Mouse (Mus musculus) heart, embryonic 13.5 days (tissue): ENCODE data around the gene Fbxo8. TPM values are rescaled to one million over a fixed set of nuclear protein-coding genes. Genes with fewer than 3 reads are reported as not detected.
A peak's percentile ranks its signal among the peaks of the same experiment; 100 is the strongest.

ENCODE experiments used
- ATAC-seq: fragments of 200-750 bp; cut with Nextera tagmentation; 2 replicates; pipeline ENCODE4 v1.8.0; 2017; ENCODE audit warnings: moderate TSS enrichment; ENCODE audit not compliant: insufficient number of reproducible peaks, low FRiP score, low TSS enrichment; ENCODE audit errors: extremely low read depth
- H3K27ac ChIP-seq: fragments of 300-500 bp; sonication (generic); replicated peaks from 2 replicates; pipeline ENCODE4 v1.5.1; 2015; ENCODE audit warnings: moderate library complexity, mild to moderate bottlenecking, inconsistent platforms
- H3K27me3 ChIP-seq: fragments of 300-500 bp; sonication (generic); replicated peaks from 2 replicates; pipeline ENCODE4 v1.6.1; 2015; ENCODE audit warnings: mild to moderate bottlenecking, inconsistent platforms
- H3K36me3 ChIP-seq: fragments of 300-500 bp; sonication (generic); 2 replicates; pipeline ENCODE4 v1.6.1; 2015; ENCODE audit warnings: mild to moderate bottlenecking, inconsistent platforms
- H3K4me1 ChIP-seq: fragments of 300-500 bp; sonication (generic); 2 replicates; pipeline ENCODE4 v1.6.1; 2015; ENCODE audit warnings: inconsistent platforms
- H3K4me2 ChIP-seq: fragments of 300-500 bp; sonication (generic); 2 replicates; pipeline ENCODE4 v1.6.1; 2015; ENCODE audit warnings: inconsistent platforms, mild to moderate bottlenecking, moderate library complexity
- H3K4me3 ChIP-seq: fragments of 300-500 bp; sonication (generic); 2 replicates; pipeline ENCODE4 v1.5.1; 2015; ENCODE audit warnings: moderate library complexity, mild to moderate bottlenecking, inconsistent platforms
- H3K9ac ChIP-seq: fragments of 300-500 bp; sonication (generic); 2 replicates; pipeline ENCODE4 v1.6.1; 2015; ENCODE audit warnings: inconsistent platforms, mild to moderate bottlenecking, moderate library complexity
- H3K9me3 ChIP-seq: fragments of 300-500 bp; sonication (generic); 2 replicates; pipeline ENCODE4 v1.6.1; 2016; ENCODE audit warnings: inconsistent platforms
- WGBS: fragments of 180-500 bp; shearing (Covaris S2); methylation state at CpG from one replicate; pipeline ENCODE4 v1.1.7; 2015; ENCODE audit warnings: mixed read lengths; 5-methylcytosine and 5-hydroxymethylcytosine counted together
- polyA plus RNA-seq: library from polyadenylated mRNA; unstranded; fragments of >200 nt; fragmentation: Nextera tagmentation; extraction: Ambion mirVana; gene quantifications from 2 replicates; pipeline ENCODE4 v1.2.1, GENCODE M21; 2015

Fbxo8 gene
- 42.7 TPM in 2 replicates for polyA plus RNA-seq

DNA sequence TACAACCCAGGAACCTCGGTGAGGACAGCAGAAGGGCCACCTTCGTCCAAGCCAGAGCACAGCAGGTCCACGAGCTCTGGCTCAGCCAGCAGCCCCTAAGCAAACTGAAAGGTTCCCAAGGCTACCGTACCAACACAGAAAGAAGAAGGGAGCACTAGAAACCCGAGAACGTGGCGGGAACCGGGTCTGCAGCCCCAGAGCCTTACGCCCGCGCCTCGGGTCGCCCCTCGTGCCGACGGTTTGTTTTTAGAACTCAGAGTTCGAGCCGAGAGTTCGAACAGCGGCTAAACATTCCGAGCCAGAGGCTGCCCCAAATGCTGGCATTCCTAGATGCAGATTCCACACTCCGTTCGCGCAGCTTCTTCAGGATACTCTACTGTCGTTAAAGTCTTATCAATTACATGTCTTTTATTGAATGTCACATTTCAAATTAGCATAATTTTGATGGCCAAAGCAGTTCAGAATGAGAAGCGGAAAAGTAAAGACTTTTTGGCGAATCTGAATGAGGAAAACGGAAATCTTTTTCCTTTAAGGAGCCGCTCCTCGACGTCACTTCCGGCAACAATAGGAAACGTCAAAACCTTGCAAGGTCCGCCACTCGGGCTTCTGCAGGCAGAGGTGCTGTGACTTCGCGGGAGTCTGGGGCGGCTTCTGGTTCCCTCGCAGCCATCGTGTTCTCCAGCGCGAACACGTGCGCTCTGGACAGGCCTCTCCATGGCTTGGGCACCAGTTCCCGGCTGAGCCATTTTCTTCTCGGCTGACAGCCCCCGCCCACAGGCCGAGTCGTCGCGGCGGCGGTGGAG, at the start of gene Fbxo8, which contains the start of gene Cep44:
Fbxo8 (plus strand) TSS at position 533 of the 803 bp plus-strand sequence.
Cep44 (minus strand) TSS at position 490 of the 803 bp plus-strand sequence.
- Histone ChIP-seq H3K4me3 (peak within 1 kb of the TSS; percentile 83), H3K9me3 (no peaks in the 10 kb centered on the region), H3K4me2 (peak within 1 kb of the TSS; percentile 83), H3K27me3 (no peaks in the 10 kb centered on the region), H3K27ac (peak within 1 kb of the TSS; percentile 90), H3K4me1 (peaks cover 21% of the 10 kb centered on the region), H3K9ac (peak within 1 kb of the TSS; percentile 96), H3K36me3 (peaks cover 9% of the 10 kb centered on the region; the same call in 1 of the 2 replicates)
- WGBS, result under 1% methylated on average over 53 of the region's 53 CpGs
- ATAC-seq, result peak; percentile 71

DNA sequence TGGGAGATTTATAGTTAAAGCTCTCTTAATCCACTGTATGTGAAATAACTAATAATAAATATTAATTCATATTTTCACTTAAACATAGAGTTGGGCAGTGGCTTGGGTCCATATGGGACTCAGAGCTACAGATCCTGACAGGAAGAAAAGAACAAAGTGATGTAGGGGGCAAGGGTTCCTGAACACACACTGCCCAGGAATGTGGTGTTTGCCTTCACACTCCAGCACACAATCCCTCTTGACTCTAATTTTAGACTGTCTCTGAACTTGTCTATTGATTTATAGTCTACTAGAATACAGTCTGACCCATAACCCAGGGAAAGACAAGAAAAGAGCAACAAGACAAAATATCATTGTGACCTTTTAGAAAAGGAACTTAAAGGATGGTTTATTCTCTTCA, 49.0 kb upstream of the Fbxo8 start:
- Histone ChIP-seq H3K9me3 (no peaks in the 10 kb centered on the region), H3K36me3 (no peaks in the 10 kb centered on the region), H3K4me1 (no peaks in the 10 kb centered on the region), H3K4me3 (no peak overlapping the region), H3K4me2 (no peak overlapping the region), H3K27ac (no peak overlapping the region), H3K9ac (no peak overlapping the region), H3K27me3 (no peaks in the 10 kb centered on the region)
- ATAC-seq, result no peak

DNA sequence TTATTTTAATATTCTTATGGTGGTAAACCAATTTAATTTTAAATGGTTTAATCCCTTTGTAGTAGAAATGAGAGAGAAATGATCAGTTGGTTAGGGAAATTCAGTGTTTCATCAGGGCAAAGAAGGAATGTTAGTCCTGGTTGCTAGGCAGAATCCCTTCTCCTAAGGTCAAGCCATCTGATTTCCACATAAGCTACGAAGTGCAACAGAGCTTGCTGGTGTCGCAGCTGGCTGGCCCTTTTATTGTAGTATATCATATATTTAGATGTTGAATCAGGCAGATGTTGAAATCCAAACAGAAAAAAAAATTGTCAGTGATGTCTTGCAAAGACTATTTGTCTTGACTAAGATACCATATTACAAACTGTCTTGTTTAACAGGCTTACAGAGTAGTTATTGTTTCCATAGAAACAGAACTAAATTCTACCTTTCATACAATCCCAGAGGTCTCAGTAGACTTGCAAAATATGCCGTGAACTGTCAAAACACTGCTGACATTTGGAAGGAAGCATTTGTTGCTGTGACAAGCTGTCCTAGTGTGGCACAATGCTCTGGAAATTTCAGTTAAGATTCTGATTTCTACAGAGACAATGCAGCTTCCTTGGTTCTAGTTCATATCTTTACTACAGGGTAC, 42.5 kb upstream of the Fbxo8 start:
- no peak overlapping the region for H3K4me2 ChIP-seq
- no peaks in the 10 kb centered on the region for H3K9me3 ChIP-seq
- no peaks in the 10 kb centered on the region for H3K27me3 ChIP-seq
- H3K4me3 ChIP-seq, result no peak overlapping the region
- no peak overlapping the region for H3K27ac ChIP-seq
- H3K9ac ChIP-seq, result no peak overlapping the region
- WGBS, result 63% methylated on average over 3 of the region's 3 CpGs
- no peaks in the 10 kb centered on the region for H3K4me1 ChIP-seq
- ATAC-seq, result no peak
- H3K36me3 ChIP-seq, result no peaks in the 10 kb centered on the region

DNA sequence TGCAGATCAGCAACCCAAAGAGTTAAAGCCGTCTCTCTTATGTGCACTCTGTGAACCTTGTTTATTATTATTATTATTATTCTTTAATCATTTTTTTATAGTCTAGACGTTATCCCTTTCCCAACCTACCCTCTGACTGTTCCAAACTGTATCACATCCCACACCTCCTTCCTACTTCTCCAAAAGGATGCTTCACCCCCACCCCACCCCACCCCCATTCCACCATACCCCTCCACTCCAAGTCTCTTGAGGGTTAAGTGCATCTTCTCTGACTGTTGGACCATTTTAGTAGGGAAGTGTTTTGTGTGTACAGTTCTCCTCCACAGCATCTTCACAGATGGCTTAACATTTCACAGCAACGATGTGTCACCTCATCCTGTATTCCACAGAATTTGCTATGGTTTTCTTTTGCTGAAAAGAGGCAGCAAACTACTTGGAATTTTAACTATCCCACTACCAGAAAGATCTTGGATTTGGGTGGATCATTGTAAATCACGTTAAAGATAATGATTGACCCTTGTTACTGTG, 41.9 kb upstream of the Fbxo8 start:
- WGBS, result 69% methylated on average over 4 of the region's 4 CpGs

DNA sequence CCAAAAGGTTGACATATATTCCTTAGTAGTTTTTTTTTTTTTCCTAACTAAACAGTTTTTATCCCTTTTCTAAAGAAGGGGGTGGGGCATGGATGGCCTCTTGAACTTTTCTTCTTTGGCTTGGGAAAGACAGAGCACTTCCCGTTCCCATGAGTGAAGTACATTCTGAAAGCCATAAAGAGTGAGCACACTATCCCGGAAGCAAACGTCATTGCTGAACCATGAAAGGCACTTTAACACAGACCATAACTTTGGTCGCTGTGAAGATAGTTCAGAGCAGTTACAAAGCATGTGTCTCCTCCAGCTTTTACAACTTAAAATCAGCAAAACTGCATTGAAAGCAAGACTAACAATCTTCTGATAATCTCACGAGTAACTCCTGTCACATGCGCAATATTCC, 32.0 kb upstream of the Fbxo8 start:
- ATAC-seq, result no peak
- WGBS, result 72% methylated on average over 6 of the region's 6 CpGs
- H3K9ac ChIP-seq, result no peak overlapping the region
- no peaks in the 10 kb centered on the region for H3K4me1 ChIP-seq
- H3K9me3 ChIP-seq, result no peaks in the 10 kb centered on the region
- H3K27me3 ChIP-seq, result no peaks in the 10 kb centered on the region
- H3K4me3 ChIP-seq, result no peak overlapping the region
- no peaks in the 10 kb centered on the region for H3K36me3 ChIP-seq
- no peak overlapping the region for H3K27ac ChIP-seq
- H3K4me2 ChIP-seq, result no peak overlapping the region

More for the DNA sequence above, 41.9 kb upstream of the Fbxo8 start:
- Histone ChIP-seq H3K4me1 (no peaks in the 10 kb centered on the region), H3K36me3 (no peaks in the 10 kb centered on the region), H3K4me2 (no peak overlapping the region), H3K9me3 (no peaks in the 10 kb centered on the region), H3K4me3 (no peak overlapping the region), H3K27me3 (no peaks in the 10 kb centered on the region), H3K9ac (no peak overlapping the region), H3K27ac (no peak overlapping the region)
- ATAC-seq, result no peak

DNA sequence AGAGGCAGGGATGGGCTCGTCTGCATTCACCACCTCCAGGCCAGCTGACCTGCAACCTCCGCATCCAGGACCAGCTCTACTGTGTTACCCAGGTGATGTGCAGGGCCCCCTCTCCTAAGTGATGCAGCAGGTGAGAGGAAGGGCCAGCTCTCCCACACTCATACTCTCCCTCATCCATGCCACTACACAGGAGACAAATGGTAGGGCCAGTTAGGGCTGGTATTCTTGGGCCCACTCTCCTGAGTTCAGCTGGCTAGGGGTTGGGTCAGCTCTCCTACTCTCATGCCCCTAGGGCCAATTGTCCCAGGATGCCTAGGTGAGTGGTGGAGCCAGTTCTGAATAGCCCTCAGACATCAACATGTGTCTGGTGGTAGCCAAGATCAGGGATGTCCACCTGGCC, 30.6 kb upstream of the Fbxo8 start:
- 71% methylated on average over 2 of the region's 2 CpGs for WGBS
- Histone ChIP-seq H3K27ac (no peak overlapping the region), H3K27me3 (no peaks in the 10 kb centered on the region), H3K4me2 (no peak overlapping the region), H3K9ac (no peak overlapping the region), H3K4me3 (no peak overlapping the region), H3K4me1 (no peaks in the 10 kb centered on the region), H3K9me3 (no peaks in the 10 kb centered on the region), H3K36me3 (no peaks in the 10 kb centered on the region)
- no peak for ATAC-seq

DNA sequence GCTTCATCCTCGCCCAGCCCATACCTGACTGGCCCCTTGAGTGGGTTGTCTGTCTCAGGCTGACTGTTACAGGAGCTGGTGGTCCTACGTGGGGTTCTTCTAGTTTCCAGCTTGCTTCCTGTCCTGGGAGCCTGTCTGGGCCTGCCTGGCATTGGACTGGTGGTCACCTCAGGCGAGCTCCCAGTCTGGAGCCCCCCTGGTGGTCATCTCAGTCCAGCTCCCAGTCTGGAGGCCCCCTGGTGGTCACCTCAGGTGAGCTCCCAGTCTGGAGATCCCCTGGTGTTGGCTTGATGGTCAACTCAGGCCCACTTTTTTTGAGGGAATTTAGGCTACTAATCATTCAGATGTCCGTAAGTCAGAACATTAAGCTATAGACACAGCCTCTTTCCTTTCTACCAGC, 29.8 kb upstream of the Fbxo8 start:
- Histone ChIP-seq H3K36me3 (no peaks in the 10 kb centered on the region), H3K27me3 (no peaks in the 10 kb centered on the region), H3K4me3 (no peak overlapping the region), H3K4me1 (no peaks in the 10 kb centered on the region), H3K27ac (no peak overlapping the region), H3K9me3 (no peaks in the 10 kb centered on the region), H3K9ac (no peak overlapping the region), H3K4me2 (no peak overlapping the region)
- no peak for ATAC-seq
- 73% methylated on average over 4 of the region's 4 CpGs for WGBS

DNA sequence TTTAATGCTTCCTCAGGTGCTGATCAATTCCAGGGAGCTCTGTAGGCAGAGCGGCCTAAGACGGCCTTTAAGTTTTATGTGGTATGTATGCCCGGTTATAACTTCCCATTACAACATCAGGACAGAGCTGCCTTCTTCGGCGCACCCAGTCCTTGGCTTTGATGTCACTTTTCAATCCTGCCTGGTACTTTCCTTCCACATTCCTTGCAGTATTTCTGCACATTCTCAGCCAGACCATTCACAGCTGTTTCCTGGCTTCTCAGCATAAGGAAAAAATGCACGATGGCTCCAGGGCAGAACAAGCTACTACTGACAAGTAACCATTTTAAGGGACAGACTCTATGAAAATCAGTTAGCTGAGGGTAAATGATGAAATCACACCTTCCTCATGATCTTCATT, 22.0 kb upstream of the Fbxo8 start:
- ATAC-seq, result no peak
- no peaks in the 10 kb centered on the region for H3K9me3 ChIP-seq
- H3K4me2 ChIP-seq, result no peak overlapping the region
- H3K9ac ChIP-seq, result no peak overlapping the region
- no peaks in the 10 kb centered on the region for H3K4me1 ChIP-seq
- H3K36me3 ChIP-seq, result peaks cover 14% of the 10 kb centered on the region
- no peak overlapping the region for H3K4me3 ChIP-seq
- WGBS, result 60% methylated on average over 6 of the region's 6 CpGs
- no peak overlapping the region for H3K27ac ChIP-seq
- H3K27me3 ChIP-seq, result no peaks in the 10 kb centered on the region

DNA sequence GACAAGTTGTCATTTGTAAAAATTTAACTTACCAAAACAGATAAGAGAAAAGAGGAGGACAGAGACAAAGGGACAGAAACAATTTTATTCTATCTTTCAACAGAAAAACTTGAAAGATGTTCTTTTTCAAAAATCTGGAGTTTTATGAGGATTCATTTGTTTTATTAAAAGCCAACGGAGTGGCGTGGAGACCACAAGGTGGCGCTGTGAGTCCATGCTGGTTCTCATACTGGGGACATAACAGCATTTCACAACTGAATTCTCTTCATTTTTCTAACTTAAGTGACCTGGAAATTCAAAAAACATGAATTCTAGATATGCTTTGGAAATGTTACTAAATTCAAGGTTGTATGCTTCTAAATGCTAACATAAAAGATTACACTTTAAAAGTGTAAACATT, 20.5 kb upstream of the Fbxo8 start:
- no peak overlapping the region for H3K4me3 ChIP-seq
- 5% methylated on average over 3 of the region's 3 CpGs for WGBS
- peaks cover 15% of the 10 kb centered on the region for H3K36me3 ChIP-seq
- no peaks in the 10 kb centered on the region for H3K27me3 ChIP-seq
- no peak overlapping the region for H3K27ac ChIP-seq
- no peaks in the 10 kb centered on the region for H3K4me1 ChIP-seq
- H3K9ac ChIP-seq, result no peak overlapping the region
- H3K9me3 ChIP-seq, result no peaks in the 10 kb centered on the region
- ATAC-seq, result no peak
- H3K4me2 ChIP-seq, result no peak overlapping the region

DNA sequence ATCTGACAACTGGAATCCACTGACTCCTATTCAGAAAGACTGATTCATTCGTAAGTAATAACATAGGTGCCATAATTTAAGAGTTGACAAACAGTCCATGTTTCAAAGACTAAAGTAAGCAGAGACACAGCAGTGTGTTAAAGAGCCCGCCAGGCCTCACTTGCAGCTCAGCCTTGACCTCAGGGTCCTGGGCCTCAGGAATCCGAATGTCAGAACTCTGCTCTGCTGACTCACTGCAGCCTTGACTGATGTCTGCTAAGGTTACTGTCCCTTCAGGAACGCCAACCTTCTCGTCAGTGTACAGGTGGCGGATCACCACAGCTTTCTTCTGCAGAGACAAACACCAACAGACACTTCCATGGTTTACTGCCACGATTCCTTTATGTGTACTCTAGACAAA, 10.2 kb upstream of the Fbxo8 start:
- Histone ChIP-seq H3K4me2 (no peak overlapping the region), H3K9me3 (no peaks in the 10 kb centered on the region), H3K9ac (no peak overlapping the region), H3K4me3 (no peak overlapping the region), H3K36me3 (peaks cover 82% of the 10 kb centered on the region), H3K4me1 (no peaks in the 10 kb centered on the region), H3K27me3 (no peaks in the 10 kb centered on the region), H3K27ac (no peak overlapping the region)
- 76% methylated on average over 7 of the region's 7 CpGs for WGBS
- ATAC-seq, result no peak

DNA sequence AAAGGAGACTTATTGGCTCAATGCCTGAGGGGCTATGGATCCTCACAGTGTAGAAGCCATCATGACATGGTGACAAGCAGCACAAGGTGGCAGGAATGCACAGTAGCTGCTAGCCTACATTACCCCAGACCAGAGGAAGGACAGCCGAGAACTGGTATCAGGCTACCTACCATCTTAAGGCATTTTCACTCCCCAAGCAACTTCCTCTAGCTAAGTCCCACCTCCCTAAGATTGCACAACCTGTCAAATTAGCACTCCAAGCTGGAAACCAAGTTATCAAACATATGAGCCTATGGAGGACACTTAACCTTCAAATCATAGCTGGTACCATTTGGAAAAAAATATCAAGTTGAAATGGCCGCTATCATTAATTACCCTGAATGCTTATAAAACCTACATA, 3.0 kb upstream of the Fbxo8 start:
- H3K9me3 ChIP-seq, result no peaks in the 10 kb centered on the region
- WGBS, result 83% methylated on average over 2 of the region's 2 CpGs
- no peak for ATAC-seq

More for the DNA sequence above, 3.0 kb upstream of the Fbxo8 start:
- no peak overlapping the region for H3K4me2 ChIP-seq
- H3K4me3 ChIP-seq, result no peak overlapping the region
- peaks cover 30% of the 10 kb centered on the region for H3K36me3 ChIP-seq
- H3K9ac ChIP-seq, result no peak overlapping the region
- H3K27ac ChIP-seq, result no peak overlapping the region
- no peaks in the 10 kb centered on the region for H3K27me3 ChIP-seq
- peaks cover 17% of the 10 kb centered on the region for H3K4me1 ChIP-seq
